Mouse (Mus musculus) bone marrow macrophage, adult 2 months (primary cell): ENCODE data around the gene Kmt2a. TPM values are rescaled to one million over a fixed set of nuclear protein-coding genes. Genes with fewer than 3 reads are reported as not detected.

Source experiments
- H3K27ac ChIP-seq: 2 replicates; pipeline ENCODE4 v1.5.1; 2012; ENCODE audit warnings: low read depth, low read length; ENCODE audit not compliant: insufficient read depth
- H3K4me1 ChIP-seq: 2 replicates; pipeline ENCODE4 v1.6.1; 2012; ENCODE audit warnings: low read length; ENCODE audit not compliant: control insufficient read depth, insufficient read depth
- H3K4me3 ChIP-seq: 2 replicates; pipeline ENCODE4 v1.5.1; 2012; ENCODE audit warnings: mild to moderate bottlenecking, low read length, moderate library complexity; ENCODE audit not compliant: insufficient read depth
- CTCF ChIP-seq: IDR thresholded peaks from 2 replicates; pipeline ENCODE4 v1.5.1; 2012; ENCODE audit warnings: low read depth, mild to moderate bottlenecking, low read length, moderate library complexity
- POLR2A ChIP-seq: IDR thresholded peaks from 2 replicates; pipeline ENCODE4 v1.6.1; 2012; ENCODE audit warnings: mild to moderate bottlenecking, low read depth, low read length, borderline replicate concordance
- polyA plus RNA-seq: library from polyadenylated mRNA; stranded (reverse); fragments of >200 nt; gene quantifications from 2 replicates; pipeline ENCODE4 v1.2.4, GENCODE M21; 2012; ENCODE audit not compliant: missing spikeins, insufficient read depth, insufficient read length

The Kmt2a gene
- polyA plus RNA-seq, 1 experiment: 31.6 TPM

GRCm38 (mm10) chr9:44767101-44768028 is 113.7 kb downstream of the Kmt2a start, which contains the start of the genes Arcn1 and Ift46:
Arcn1 (minus strand) TSS chr9:44767845.
Ift46 (plus strand) TSS chr9:44767908.
- no peak for TF ChIP-seq CTCF
- no peak for TF ChIP-seq POLR2A
- H3K27ac ChIP-seq: peak within 1 kb of the TSS; percentile 90
- H3K4me3 ChIP-seq: peak within 1 kb of the TSS; percentile 86
- H3K4me1 ChIP-seq: peaks cover 14% of the 10 kb centered on the region

DNA sequence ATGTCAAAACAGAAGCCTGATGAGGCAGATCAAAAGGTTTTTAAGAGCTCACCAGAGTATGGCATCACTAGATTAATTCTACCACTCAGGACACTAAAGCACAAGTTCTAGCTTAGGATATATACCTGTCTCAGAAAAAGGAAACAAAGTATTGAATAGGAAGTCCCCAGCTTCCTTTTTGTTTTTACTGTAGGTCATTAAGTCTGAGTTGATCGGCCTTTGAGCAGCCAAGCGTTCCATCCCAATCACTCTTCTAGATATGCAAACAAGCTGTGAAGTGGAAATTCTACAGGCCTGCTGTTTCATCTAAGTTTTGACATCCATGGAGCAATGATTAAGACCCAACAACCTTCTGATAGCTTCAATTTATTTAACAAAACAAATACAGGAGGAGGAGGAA is 120.2 kb downstream of the Kmt2a start:
- TF ChIP-seq CTCF (no peak), POLR2A (no peak)
- no peak overlapping the region for H3K4me3 ChIP-seq
- no peak overlapping the region for H3K27ac ChIP-seq
- H3K4me1 ChIP-seq: peaks cover 16% of the 10 kb centered on the region

Other genes with a start within 250 kb of the Kmt2a start
- gene Treh, start 208.1 kb downstream of the Kmt2a start, polyA plus RNA-seq: not detected in 2 replicates
- gene Phldb1, start 146.1 kb downstream of the Kmt2a start, polyA plus RNA-seq: 4.3 and 4.4 TPM in 2 replicates
- 79.8 and 86.7 TPM in 2 replicates for gene Arcn1, start 113.5 kb downstream of the Kmt2a start, polyA plus RNA-seq
- 75.1 and 86.7 TPM in 2 replicates for gene Ift46, start 113.4 kb downstream of the Kmt2a start, polyA plus RNA-seq
- 1.4 and 1.9 TPM in 2 replicates for gene Tmem25, start 82.0 kb downstream of the Kmt2a start, polyA plus RNA-seq
- not detected in 2 replicates for gene Ttc36, start 78.2 kb downstream of the Kmt2a start, polyA plus RNA-seq
- 311 and 441 TPM in 2 replicates for gene Atp5l, start 39.4 kb upstream of the Kmt2a start, polyA plus RNA-seq
- 40.7 and 48.0 TPM in 2 replicates for gene Ube4a, start 84.3 kb upstream of the Kmt2a start, polyA plus RNA-seq
- gene Cd3g, start 99.1 kb upstream of the Kmt2a start, polyA plus RNA-seq: not detected in 2 replicates
- gene Cd3d, start 100.5 kb upstream of the Kmt2a start, polyA plus RNA-seq: not detected in 2 replicates
- gene Cd3e, start 128.3 kb upstream of the Kmt2a start, polyA plus RNA-seq: not detected in 2 replicates
- not detected in 2 replicates for gene Mpzl2, start 158.5 kb upstream of the Kmt2a start, polyA plus RNA-seq
- gene Mpzl3, start 173.9 kb upstream of the Kmt2a start, polyA plus RNA-seq: 0.73 and 1.1 TPM in 2 replicates
- 12.1 and 16.3 TPM in 2 replicates for gene Jaml, start 197.9 kb upstream of the Kmt2a start, polyA plus RNA-seq
- 0.23 TPM in 1 of 2 replicates, not detected in the other for gene Scn2b, start 236.5 kb upstream of the Kmt2a start, polyA plus RNA-seq